Mouse (Mus musculus) retina, postnatal 1 day (tissue): ENCODE data around the gene Deup1.
A peak's percentile ranks its signal among the peaks of the same experiment; 100 is the strongest.

Experiments
- DNase-seq: peaks from one replicate; pipeline ENCODE4 v3.0.0-alpha.2; 2012

The Deup1 gene

GRCm38 (mm10) chr9:15627785-15628287 is at the start of gene Deup1:
TSS of gene Deup1 (minus strand) at chr9:15627933.
- DNase-seq: peak; percentile 73

- DNase-seq: no peak
Measured at GRCm38 (mm10) chr9:15672251-15672650, 44.5 kb upstream of the Deup1 start.

GRCm38 (mm10) chr9:15670002-15670527 is 42.3 kb upstream of the Deup1 start:
- DNase-seq: no peak

GRCm38 (mm10) chr9:15669452-15669851 is 41.7 kb upstream of the Deup1 start:
- no peak for DNase-seq

- no peak for DNase-seq
Measured at GRCm38 (mm10) chr9:15664606-15665005, 36.9 kb upstream of the Deup1 start.

GRCm38 (mm10) chr9:15659069-15659468 is 31.3 kb upstream of the Deup1 start:
- DNase-seq: no peak

- DNase-seq: no peak
Measured at GRCm38 (mm10) chr9:15658236-15658785, 30.6 kb upstream of the Deup1 start.

- no peak for DNase-seq
Measured at GRCm38 (mm10) chr9:15653036-15653435, 25.3 kb upstream of the Deup1 start.

GRCm38 (mm10) chr9:15649977-15650376 is 22.2 kb upstream of the Deup1 start:
- DNase-seq: no peak

GRCm38 (mm10) chr9:15627384-15627783 is 349 bp downstream of the Deup1 start:
- peak; percentile 8 for DNase-seq

- no peak for DNase-seq
Measured at GRCm38 (mm10) chr9:15624739-15625138, 3.0 kb downstream of the Deup1 start.

GRCm38 (mm10) chr9:15619767-15620166 is 8.0 kb downstream of the Deup1 start:
- no peak for DNase-seq

- peak; percentile 18 for DNase-seq
Measured at GRCm38 (mm10) chr9:15619020-15619590, 8.6 kb downstream of the Deup1 start.

- no peak for DNase-seq
Measured at GRCm38 (mm10) chr9:15617061-15617460, 10.7 kb downstream of the Deup1 start.

GRCm38 (mm10) chr9:15616471-15616870 is 11.3 kb downstream of the Deup1 start:
- DNase-seq: no peak

- DNase-seq: no peak
Measured at GRCm38 (mm10) chr9:15609280-15609930, 18.3 kb downstream of the Deup1 start.

GRCm38 (mm10) chr9:15607601-15608000 is 20.1 kb downstream of the Deup1 start:
- no peak for DNase-seq

- no peak for DNase-seq
Measured at GRCm38 (mm10) chr9:15603156-15603555, 24.6 kb downstream of the Deup1 start.

- DNase-seq: no peak
Measured at GRCm38 (mm10) chr9:15600859-15601540, 26.7 kb downstream of the Deup1 start.

GRCm38 (mm10) chr9:15600156-15600858 is 27.4 kb downstream of the Deup1 start:
- DNase-seq: no peak

GRCm38 (mm10) chr9:15596598-15596997 is 31.1 kb downstream of the Deup1 start:
- no peak for DNase-seq

- DNase-seq: no peak
Measured at GRCm38 (mm10) chr9:15594148-15594547, 33.6 kb downstream of the Deup1 start.
